In the genomic region with DNA sequence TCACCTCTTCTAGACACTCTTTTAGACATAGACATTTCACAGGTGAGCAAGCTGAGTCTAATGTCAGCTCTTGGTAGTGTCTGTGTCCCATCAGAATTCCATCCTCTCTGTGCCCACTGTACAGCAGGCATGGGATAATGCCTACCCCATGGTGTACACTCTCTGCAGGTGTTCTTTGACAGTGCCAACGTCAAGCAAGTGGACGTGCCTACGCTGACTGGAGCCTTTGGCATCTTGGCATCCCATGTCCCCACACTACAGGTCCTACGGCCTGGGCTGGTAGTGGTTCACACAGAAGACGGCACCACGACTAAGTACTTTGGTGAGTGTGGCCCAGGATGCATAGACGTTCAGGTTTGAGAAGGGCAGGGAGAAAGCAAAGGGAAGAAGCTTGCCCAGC, we compare ENCODE assay signal across 10 mouse cellular contexts. TPM values are rescaled to one million over a fixed set of nuclear protein-coding genes. Genes with fewer than 3 reads are reported as not detected.
A peak's percentile ranks its signal among the peaks of the same experiment; 100 is the strongest.
DNase-seq lines count a peak whose midpoint lies in the region; ATAC-seq and TF ChIP-seq lines count a peak whose summit lies in the region.
"Had no signal": no experiment of that assay in that cellular context is flagged by ENCODE, and none has a peak within 500 bp of the region (broad histone marks: within the 10 kb centered on the region; RNA-seq: fewer than 3 reads in every experiment).

No protein-coding gene starts in this region.

- ATAC-seq in erythroblast, adult 5-6 weeks (replicated peaks; ENCODE audit: low FRiP score, poor library complexity, severe bottlenecking) = no peak
- ATAC-seq in kidney, embryonic 16.5 days (ENCODE audit: low FRiP score, low TSS enrichment) = no peak

- WGBS in kidney, embryonic 16.5 days = 95% methylated on average over 7 of the region's 7 CpGs
- WGBS in bone marrow, adult 2 months = 94% methylated on average over 7 of the region's 7 CpGs
- WGBS in limb, embryonic 10.5 days = 94% methylated on average over 7 of the region's 7 CpGs

- TF ChIP-seq POLR2A in bone marrow, adult 2 months (IDR thresholded peaks at IDR 0.05; ENCODE audit: borderline replicate concordance, control insufficient read depth, low read depth, low read length) = no peak

- peaks cover 17% of the 10 kb centered on the region for H3K27me3 ChIP-seq in erythroblast, embryonic 14.5 days (ENCODE audit: control insufficient read depth)
- 0 out of 2 replicates have a peak, but pooled peaks cover 2% of the 10 kb centered on the region for H3K27me3 ChIP-seq in kidney, embryonic 16.5 days (ENCODE audit: insufficient read depth, low read length)
- H3K27me3 ChIP-seq in limb, embryonic 10.5 days (ENCODE audit: low read depth, poor library complexity, severe bottlenecking) = peaks cover 19% of the 10 kb centered on the region

- H3K4me1 ChIP-seq in erythroblast, embryonic 14.5 days (ENCODE audit: control insufficient read depth) = peaks cover 96% of the 10 kb centered on the region
- peaks cover 52% of the 10 kb centered on the region for H3K4me1 ChIP-seq in kidney, embryonic 16.5 days (ENCODE audit: insufficient read depth, low read length)
- peaks cover 5% of the 10 kb centered on the region; the same call in 1 of the 2 replicates for H3K4me1 ChIP-seq in bone marrow, adult 2 months (ENCODE audit: control insufficient read depth, insufficient read depth, low read length)
- H3K4me1 ChIP-seq in limb, embryonic 10.5 days = peaks cover 75% of the 10 kb centered on the region

- H3K9ac ChIP-seq in kidney, embryonic 16.5 days (replicated peaks; ENCODE audit: low read length) = no peak overlapping the region

- DNase-seq in kidney, postnatal 14 days = no peak
- no peak for DNase-seq in limb, embryonic 10.5 days (ENCODE audit: low spot score)
- no peak for DNase-seq in adrenal gland, adult 2 months
- DNase-seq in spleen, postnatal 14 days (ENCODE audit: low spot score in 2 of 2) = no peak
- DNase-seq: B cell, adult 2 months; cerebellum, adult 18-20 months had no signal

- TF ChIP-seq CTCF in bone marrow, adult 2 months (IDR thresholded peaks at IDR 0.05; ENCODE audit: control insufficient read depth, insufficient read depth, low read length) = no peak

- peaks cover 48% of the 10 kb centered on the region for H3K36me3 ChIP-seq in erythroblast, embryonic 14.5 days (ENCODE audit: control insufficient read depth)
- H3K36me3 ChIP-seq in kidney, embryonic 16.5 days (ENCODE audit: insufficient read depth, low read length) = peaks cover 34% of the 10 kb centered on the region
- peaks cover 45% of the 10 kb centered on the region for H3K36me3 ChIP-seq in limb, embryonic 10.5 days

- peak overlapping the region; percentile 85; the same call in 1 of the 2 replicates for H3K4me2 ChIP-seq in kidney, embryonic 16.5 days (replicated peaks; ENCODE audit: low read depth, low read length)

- H3K4me3 ChIP-seq in erythroblast, embryonic 14.5 days (replicated peaks) = peak overlapping the region; percentile 86
- H3K4me3 ChIP-seq in kidney, embryonic 16.5 days (ENCODE audit: low read length) = 0 out of 2 replicates have a peak overlapping the region, but pooled peaks have one; percentile 65
- peak overlapping the region; percentile 0 for H3K4me3 ChIP-seq in bone marrow, adult 2 months (replicated peaks; ENCODE audit: control insufficient read depth, low read depth, low read length)
- H3K4me3 ChIP-seq in limb, embryonic 10.5 days = peak overlapping the region; percentile 93

- no peaks in the 10 kb centered on the region; the same call in 1 of the 2 replicates for H3K9me3 ChIP-seq in erythroblast, embryonic 14.5 days (ENCODE audit: control insufficient read depth, low read length)
- H3K9me3 ChIP-seq in kidney, embryonic 16.5 days (ENCODE audit: low read length) = no peaks in the 10 kb centered on the region
- no peaks in the 10 kb centered on the region for H3K9me3 ChIP-seq in limb, embryonic 10.5 days (replicated peaks)

- no peak overlapping the region for H3K27ac ChIP-seq in kidney, embryonic 16.5 days (ENCODE audit: low read length)
- H3K27ac ChIP-seq in bone marrow, adult 2 months (ENCODE audit: control insufficient read depth, insufficient read depth, low read depth, low read length, poor library complexity) = no peak overlapping the region
- no peak overlapping the region for H3K27ac ChIP-seq in limb, embryonic 10.5 days

RNA-seq across cellular contexts. Expression of gene Cbarp, which starts 3.0 kb away (rescaled TPM):
- 0.15 and 0.52 TPM in 2 replicates for polyA plus RNA-seq in erythroblast, embryonic 14.5 days (2012)
- not detected in 2 replicates for total RNA-seq in erythroblast, adult 5-6 weeks (2015; ENCODE audit: low replicate concordance)
- total RNA-seq in erythroblast, adult 5-6 weeks (2017; ENCODE audit: low replicate concordance) = not detected in 2 replicates
- polyA plus RNA-seq in kidney, embryonic 16.5 days (2015; fragmentation: Nextera tagmentation; extraction: Ambion mirVana) = 6.4 and 7.3 TPM in 2 replicates
- 3.4 and 3.7 TPM in 2 replicates for polyA plus RNA-seq in bone marrow, adult 2 months (2011; ENCODE audit: insufficient read depth, insufficient read length, low replicate concordance, missing spikeins)
- 3.3 and 4.7 TPM in 2 replicates for polyA plus RNA-seq in limb, embryonic 10.5 days (2016; fragmentation: Nextera tagmentation; extraction: Ambion mirVana)
- total RNA-seq in adrenal gland, adult 2 months (2021) = 100 to 1,000 TPM in 1 of 2 experiments, 10 to 100 TPM in 1; 74.5 to 118 TPM
- polyA plus RNA-seq in adrenal gland, adult 2 months (2012; rRNA removed) = 84.3 and 84.6 TPM in 2 replicates

RNA-seq across cellular contexts. Expression of gene Midn, which starts 4.4 kb away (rescaled TPM):
- 7.0 and 9.3 TPM in 2 replicates for polyA plus RNA-seq in erythroblast, embryonic 14.5 days (2012)
- 5.0 and 7.7 TPM in 2 replicates for total RNA-seq in erythroblast, adult 5-6 weeks (2015; ENCODE audit: low replicate concordance)
- total RNA-seq in erythroblast, adult 5-6 weeks (2017; ENCODE audit: low replicate concordance) = 3.9 and 7.4 TPM in 2 replicates
- 15.9 and 16.8 TPM in 2 replicates for polyA plus RNA-seq in kidney, embryonic 16.5 days (2015; fragmentation: Nextera tagmentation; extraction: Ambion mirVana)
- polyA plus RNA-seq in bone marrow, adult 2 months (2011; ENCODE audit: insufficient read depth, insufficient read length, low replicate concordance, missing spikeins) = 36.0 and 53.2 TPM in 2 replicates
- polyA plus RNA-seq in limb, embryonic 10.5 days (2016; fragmentation: Nextera tagmentation; extraction: Ambion mirVana) = 26.2 and 27.1 TPM in 2 replicates
- total RNA-seq in adrenal gland, adult 2 months (2021) = 100 to 1,000 TPM in 1 of 2 experiments, 10 to 100 TPM in 1; 75.8 to 115 TPM
- polyA plus RNA-seq in adrenal gland, adult 2 months (2012; rRNA removed) = 233 and 269 TPM in 2 replicates

RNA-seq across cellular contexts. Expression of gene Atp5d, which starts 5.2 kb away (rescaled TPM):
- 139 and 144 TPM in 2 replicates for polyA plus RNA-seq in erythroblast, embryonic 14.5 days (2012)
- 43.3 and 48.8 TPM in 2 replicates for total RNA-seq in erythroblast, adult 5-6 weeks (2015; ENCODE audit: low replicate concordance)
- 12.1 and 17.3 TPM in 2 replicates for total RNA-seq in erythroblast, adult 5-6 weeks (2017; ENCODE audit: low replicate concordance)
- polyA plus RNA-seq in kidney, embryonic 16.5 days (2015; fragmentation: Nextera tagmentation; extraction: Ambion mirVana) = 676 and 688 TPM in 2 replicates
- 131 and 178 TPM in 2 replicates for polyA plus RNA-seq in bone marrow, adult 2 months (2011; ENCODE audit: insufficient read depth, insufficient read length, low replicate concordance, missing spikeins)
- 487 and 503 TPM in 2 replicates for polyA plus RNA-seq in limb, embryonic 10.5 days (2016; fragmentation: Nextera tagmentation; extraction: Ambion mirVana)
- total RNA-seq in adrenal gland, adult 2 months (2021) = 100 to 1,000 TPM; 654 to 778 TPM
- 5,895 and 6,727 TPM in 2 replicates for polyA plus RNA-seq in adrenal gland, adult 2 months (2012; rRNA removed)

RNA-seq across cellular contexts. Expression of gene Cirbp, which starts 22.1 kb away (rescaled TPM):
- 3.9 and 4.3 TPM in 2 replicates for polyA plus RNA-seq in erythroblast, embryonic 14.5 days (2012)
- total RNA-seq in erythroblast, adult 5-6 weeks (2015; ENCODE audit: low replicate concordance) = 3.6 and 3.7 TPM in 2 replicates
- 14.6 and 16.3 TPM in 2 replicates for total RNA-seq in erythroblast, adult 5-6 weeks (2017; ENCODE audit: low replicate concordance)
- polyA plus RNA-seq in kidney, embryonic 16.5 days (2015; fragmentation: Nextera tagmentation; extraction: Ambion mirVana) = 96.2 and 101 TPM in 2 replicates
- 200 and 277 TPM in 2 replicates for polyA plus RNA-seq in bone marrow, adult 2 months (2011; ENCODE audit: insufficient read depth, insufficient read length, low replicate concordance, missing spikeins)
- 90.7 and 129 TPM in 2 replicates for polyA plus RNA-seq in limb, embryonic 10.5 days (2016; fragmentation: Nextera tagmentation; extraction: Ambion mirVana)
- 10 to 100 TPM; 30.6 to 77.0 TPM for total RNA-seq in adrenal gland, adult 2 months (2021)
- polyA plus RNA-seq in adrenal gland, adult 2 months (2012; rRNA removed) = 108 and 152 TPM in 2 replicates

RNA-seq across cellular contexts. Expression of gene Stk11, which starts 28.1 kb away (rescaled TPM):
- polyA plus RNA-seq in erythroblast, embryonic 14.5 days (2012) = 69.2 and 71.6 TPM in 2 replicates
- total RNA-seq in erythroblast, adult 5-6 weeks (2015; ENCODE audit: low replicate concordance) = 47.7 and 60.0 TPM in 2 replicates
- 152 and 195 TPM in 2 replicates for total RNA-seq in erythroblast, adult 5-6 weeks (2017; ENCODE audit: low replicate concordance)
- 18.2 and 20.2 TPM in 2 replicates for polyA plus RNA-seq in kidney, embryonic 16.5 days (2015; fragmentation: Nextera tagmentation; extraction: Ambion mirVana)
- polyA plus RNA-seq in bone marrow, adult 2 months (2011; ENCODE audit: insufficient read depth, insufficient read length, low replicate concordance, missing spikeins) = 197 and 344 TPM in 2 replicates
- polyA plus RNA-seq in limb, embryonic 10.5 days (2016; fragmentation: Nextera tagmentation; extraction: Ambion mirVana) = 16.1 and 17.0 TPM in 2 replicates
- 100 to 1,000 TPM; 153 to 156 TPM for total RNA-seq in adrenal gland, adult 2 months (2021)
- polyA plus RNA-seq in adrenal gland, adult 2 months (2012; rRNA removed) = 151 and 159 TPM in 2 replicates

Comparison
In these comparisons a context has a peak if more than half of its experiments do, and no peak if none do; other contexts are left out.
1. H3K4me3 ChIP-seq: peak in every context shown above with its lines; median percentile 93 in limb, embryonic 10.5 days; 86 in erythroblast, embryonic 14.5 days; 65 in kidney, embryonic 16.5 days; 0 in bone marrow, adult 2 months.
2. RNA of gene Cbarp, which starts 3.0 kb away (polyA plus RNA-seq): 84.3 to 84.6 TPM in adrenal gland, adult 2 months; 6.4 to 7.3 TPM in kidney, embryonic 16.5 days, 3.3 to 4.7 TPM in limb, embryonic 10.5 days, 3.4 to 3.7 TPM in bone marrow, adult 2 months and 0.15 to 0.52 TPM in erythroblast, embryonic 14.5 days; every median in the first group is over 10 times any median in the second.